Mouse (Mus musculus) ZHBTc4 (cell line): ENCODE measurements around the gene Olfr250.
"Not testable (repeated sequence)": the region's sequence is repeated elsewhere in the genome, so short reads cannot be mapped to it uniquely, and the experiment has no call there.

Experiments
- DNase-seq: peaks from one replicate; pipeline ENCODE4 v3.0.0-alpha.2; 2011; ENCODE audit warnings: low read depth, low spot score

Gene Olfr250

DNA sequence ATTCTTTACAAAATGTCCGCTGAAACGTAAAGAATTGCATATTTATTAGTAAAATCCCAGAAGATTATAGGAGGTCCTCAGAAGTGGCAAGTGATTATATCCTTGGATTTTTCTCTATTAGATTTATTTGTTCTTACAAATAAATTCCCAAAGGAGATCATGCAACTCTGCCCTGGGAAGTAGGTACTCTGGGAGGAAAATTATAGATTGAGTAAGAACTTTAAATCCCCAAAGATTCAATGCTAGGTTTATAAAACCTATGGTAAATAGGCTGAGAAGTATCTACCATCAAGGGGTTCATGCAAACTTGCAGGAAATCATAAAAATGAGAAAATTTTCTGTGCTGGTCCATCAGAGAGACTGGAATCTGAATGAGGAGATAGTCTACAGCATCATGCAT lies at the start of gene Olfr250:
TSS of gene Olfr250 (plus strand) at position 301 of the 400 bp plus-strand sequence.
- no peak for DNase-seq

DNA sequence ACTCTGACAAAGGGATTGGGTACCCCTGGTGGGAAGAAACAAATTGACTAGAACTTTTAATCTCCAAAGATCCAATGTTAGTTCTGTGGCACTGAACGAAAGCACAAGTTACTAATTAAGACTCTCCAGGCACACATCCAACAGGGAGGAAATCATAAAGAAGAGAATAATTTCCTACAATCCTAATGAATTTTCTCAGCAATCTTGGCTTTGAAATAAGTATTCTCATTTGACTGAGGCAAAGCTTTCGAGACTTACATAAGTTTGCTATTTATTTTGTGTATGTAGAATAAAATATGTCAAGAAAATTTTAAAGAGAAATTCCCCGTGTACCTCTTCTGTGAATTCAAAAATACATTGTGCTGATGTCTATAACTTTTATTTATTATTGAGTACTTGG lies 37.9 kb upstream of the Olfr250 start, which contains the start of gene Olfr25:
TSS of gene Olfr25 (plus strand) at position 301 of the 400 bp plus-strand sequence.
- DNase-seq = no peak

DNA sequence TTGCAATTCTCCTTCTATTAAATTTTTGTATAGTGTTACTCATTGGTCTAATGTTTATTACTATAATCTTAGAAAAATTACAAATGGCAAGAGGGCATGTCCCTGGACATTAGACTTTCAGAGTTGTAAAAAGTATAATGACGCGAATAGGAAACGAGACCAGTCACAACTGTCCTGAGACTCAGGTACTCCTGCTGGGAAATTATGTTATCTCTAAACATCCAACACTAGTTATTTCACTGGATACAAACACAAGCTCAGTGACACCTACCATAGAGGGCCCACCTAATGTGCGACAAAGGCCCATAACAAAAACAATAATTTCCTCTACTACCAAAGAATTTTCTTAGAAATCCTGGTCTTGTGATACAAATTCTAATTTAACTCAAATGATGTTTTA lies 18.6 kb upstream of the Olfr250 start, which contains the start of gene Olfr898:
TSS of gene Olfr898 (plus strand) at position 301 of the 400 bp plus-strand sequence.
- no peak for DNase-seq

DNA sequence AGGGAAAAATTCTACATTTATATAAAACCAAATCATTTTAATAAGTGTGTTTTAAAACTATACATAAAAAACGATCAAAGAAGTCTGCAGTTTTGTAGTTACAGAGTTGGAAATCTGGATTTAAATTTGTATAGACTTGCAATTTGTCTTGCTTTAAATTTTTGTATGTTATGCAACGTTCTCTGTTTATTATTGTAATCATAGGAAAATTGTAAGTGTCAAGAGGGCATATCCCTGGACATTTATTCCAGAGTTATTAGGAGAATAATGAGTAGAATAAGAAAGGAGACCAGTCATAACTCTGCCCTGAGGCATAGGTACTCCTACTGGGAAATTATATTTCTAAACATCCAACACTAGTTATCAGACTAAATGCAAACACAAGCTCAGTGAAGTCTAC lies 10.1 kb downstream of the Olfr250 start, which contains the start of gene Olfr251:
TSS of gene Olfr251 (plus strand) at position 301 of the 400 bp plus-strand sequence.
- no peak for DNase-seq

DNA sequence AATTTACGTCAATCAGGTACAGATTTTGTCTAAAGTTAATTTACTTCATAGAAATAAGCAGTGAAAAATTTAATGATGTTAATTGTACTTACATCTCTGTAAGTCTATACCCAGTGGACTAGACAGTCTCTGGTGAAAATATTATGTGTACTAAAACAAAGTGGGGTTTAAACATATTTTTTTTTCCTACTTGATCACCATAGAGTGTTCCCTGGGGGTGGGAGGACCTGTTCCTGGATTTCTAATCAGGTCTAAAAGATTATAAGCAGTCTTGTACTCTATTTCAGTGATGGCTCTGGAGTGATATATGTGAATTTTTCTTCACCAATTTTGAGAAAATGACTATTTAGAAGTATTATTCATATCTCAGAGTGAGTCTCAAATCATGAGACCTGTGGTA lies 34.7 kb downstream of the Olfr250 start, which contains the start of gene Olfr147:
TSS of gene Olfr147 (plus strand) at position 301 of the 400 bp plus-strand sequence.
- DNase-seq = no peak

DNA sequence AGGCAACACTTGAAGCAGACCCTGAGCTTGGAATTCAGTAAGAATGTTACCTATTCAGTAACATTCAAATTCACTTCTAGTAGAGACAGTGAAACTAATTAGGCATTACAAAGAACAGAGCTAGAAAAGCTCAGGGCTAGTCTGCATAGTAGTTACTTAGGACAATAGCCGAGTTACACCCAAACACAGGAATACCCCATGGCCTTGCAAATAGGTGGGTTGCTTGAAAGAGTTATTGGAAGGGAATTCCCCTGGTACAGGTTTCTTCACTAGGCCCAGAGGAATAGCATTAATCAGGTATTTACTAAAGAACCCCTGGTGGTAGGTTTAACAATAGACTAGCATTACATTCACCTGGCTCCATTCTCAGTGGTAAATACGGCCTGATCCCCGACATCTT lies 40.8 kb downstream of the Olfr250 start:
- DNase-seq = peak; percentile 90

DNA sequence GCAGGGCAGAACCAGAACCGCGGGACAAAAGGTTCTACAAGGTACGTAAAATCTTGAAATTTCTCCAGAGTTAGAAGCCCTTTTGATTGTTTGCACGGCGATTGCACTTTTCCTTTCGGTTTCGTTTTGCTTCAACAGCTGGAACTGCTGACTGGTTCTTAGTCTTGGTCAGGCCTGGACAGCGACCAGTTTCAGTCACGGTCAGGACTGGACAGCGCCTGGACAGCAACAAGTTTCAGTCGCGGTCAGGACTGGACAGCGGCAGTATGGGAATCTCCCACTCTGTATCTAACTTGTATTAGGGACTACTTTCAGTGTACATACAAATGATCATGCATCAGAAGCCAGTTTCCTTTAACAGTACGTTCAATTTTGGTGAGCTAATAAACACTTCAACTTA lies 46.8 kb downstream of the Olfr250 start:
- not testable (repeated sequence) for DNase-seq
